Mouse (Mus musculus): ENCODE measurements around the gene Clk2. TPM values are rescaled to one million over a fixed set of nuclear protein-coding genes. Genes with fewer than 3 reads are reported as not detected.
A peak's percentile ranks its signal among the peaks of the same experiment; 100 is the strongest.
"Not testable (repeated sequence)": the region's sequence is repeated elsewhere in the genome, so short reads cannot be mapped to it uniquely, and the experiment has no call there.

Clk2 gene
- polyA plus RNA-seq, 1 experiment from 2014 or later: 10.2 TPM

GRCm38 (mm10) chr3:89213803-89214530 lies 49.4 kb downstream of the Clk2 start:
- Histone ChIP-seq H3K4me2 (replicated peaks; ENCODE audit: low read depth) (peak overlapping the region; percentile 80), H3K9ac (ENCODE audit: low read length) (peak overlapping the region; percentile 78), H3K27ac (replicated peaks) (peak overlapping the region; percentile 98), H3K9me3 (ENCODE audit: control insufficient read depth, low read length) (no peaks in the 10 kb centered on the region), H3K36me3 (ENCODE audit: control insufficient read depth, insufficient read depth, low read length) (peaks cover 8% of the 10 kb centered on the region; the same call in 1 of the 2 replicates), H3K4me1 (replicated peaks; ENCODE audit: control insufficient read depth, insufficient read depth) (peaks cover 4% of the 10 kb centered on the region; the same call in 1 of the 2 replicates), H3K4me3 (ENCODE audit: low read depth, low read length) (peak overlapping the region; percentile 74), H3K27me3 (ENCODE audit: control insufficient read depth, insufficient read depth, low read length) (no peaks in the 10 kb centered on the region)
- DNase-seq (ENCODE audit: low spot score) (peak; percentile 93), ATAC-seq (ENCODE audit: low FRiP score, low TSS enrichment) (peak; percentile 91)
- under 1% methylated on average over 66 of the region's 69 CpGs for WGBS
- TF ChIP-seq EP300 (optimal IDR thresholded peaks at IDR 0.05): no peak
- TF ChIP-seq CTCF (IDR thresholded peaks at IDR 0.05; ENCODE audit: low read depth): peak; percentile 2; the same call in 1 of the 2 replicates

- 0 out of 2 replicates have a peak, but pooled peaks cover 4% of the 10 kb centered on the region for H3K36me3 ChIP-seq (ENCODE audit: control insufficient read depth, insufficient read depth, low read length)
- H3K4me2 ChIP-seq (replicated peaks; ENCODE audit: low read depth): peak within 1 kb of the TSS; percentile 80
- DNase-seq (ENCODE audit: low spot score) (peak; percentile 32), ATAC-seq (ENCODE audit: low FRiP score, low TSS enrichment) (no peak)
- peak within 1 kb of the TSS; percentile 78 for H3K9ac ChIP-seq (ENCODE audit: low read length)
- no peaks in the 10 kb centered on the region for H3K9me3 ChIP-seq (ENCODE audit: control insufficient read depth, low read length)
- H3K27me3 ChIP-seq (ENCODE audit: control insufficient read depth, insufficient read depth, low read length): no peaks in the 10 kb centered on the region
- H3K4me1 ChIP-seq (replicated peaks; ENCODE audit: control insufficient read depth, insufficient read depth): peaks cover 4% of the 10 kb centered on the region; the same call in 1 of the 2 replicates
- no peak for TF ChIP-seq CTCF (IDR thresholded peaks at IDR 0.05; ENCODE audit: low read depth)
- no peak for TF ChIP-seq EP300 (optimal IDR thresholded peaks at IDR 0.05)
- peak within 1 kb of the TSS; percentile 98 for H3K27ac ChIP-seq (replicated peaks)
- peak within 1 kb of the TSS; percentile 74 for H3K4me3 ChIP-seq (ENCODE audit: low read depth, low read length)
- WGBS: 3% methylated on average over 19 of the region's 19 CpGs
These were observed 50.3 kb downstream of the Clk2 start, which contains the start of gene Thbs3 for GRCm38 (mm10) chr3:89214681-89215411. Gene Thbs3, plus strand, starts transcription at chr3:89215180.

GRCm38 (mm10) chr3:89215853-89216252 lies 51.3 kb downstream of the Clk2 start:
- WGBS: under 1% methylated on average over 6 of the region's 6 CpGs
- peaks cover 4% of the 10 kb centered on the region; the same call in 1 of the 2 replicates for H3K4me1 ChIP-seq (replicated peaks; ENCODE audit: control insufficient read depth, insufficient read depth)
- DNase-seq (ENCODE audit: low spot score): peak; percentile 86
- peak; percentile 15 for ATAC-seq (ENCODE audit: low FRiP score, low TSS enrichment)
- peak overlapping the region; percentile 74 for H3K4me3 ChIP-seq (ENCODE audit: low read depth, low read length)
- H3K27ac ChIP-seq (replicated peaks): no peak overlapping the region; the same call in 1 of the 2 replicates
- TF ChIP-seq CTCF (IDR thresholded peaks at IDR 0.05; ENCODE audit: low read depth) (peak; percentile 97), EP300 (optimal IDR thresholded peaks at IDR 0.05) (no peak)
- no peaks in the 10 kb centered on the region for H3K27me3 ChIP-seq (ENCODE audit: control insufficient read depth, insufficient read depth, low read length)
- peak overlapping the region; percentile 38 for H3K9ac ChIP-seq (ENCODE audit: low read length)
- peak overlapping the region; percentile 80 for H3K4me2 ChIP-seq (replicated peaks; ENCODE audit: low read depth)
- H3K36me3 ChIP-seq (ENCODE audit: control insufficient read depth, insufficient read depth, low read length): no peaks in the 10 kb centered on the region
- no peaks in the 10 kb centered on the region for H3K9me3 ChIP-seq (ENCODE audit: control insufficient read depth, low read length)

GRCm38 (mm10) chr3:89216407-89216806 lies 51.8 kb downstream of the Clk2 start:
- H3K4me1 ChIP-seq (replicated peaks; ENCODE audit: control insufficient read depth, insufficient read depth); H3K27me3 ChIP-seq (ENCODE audit: control insufficient read depth, insufficient read depth, low read length): not testable (repeated sequence)
- 74% methylated on average over 7 of the region's 7 CpGs for WGBS

GRCm38 (mm10) chr3:89218271-89218670 lies 53.7 kb downstream of the Clk2 start:
- Histone ChIP-seq H3K4me1 (replicated peaks; ENCODE audit: control insufficient read depth, insufficient read depth) (no peaks in the 10 kb centered on the region; the same call in 1 of the 2 replicates), H3K9me3 (ENCODE audit: control insufficient read depth, low read length) (no peaks in the 10 kb centered on the region), H3K27me3 (ENCODE audit: control insufficient read depth, insufficient read depth, low read length) (no peaks in the 10 kb centered on the region), H3K9ac (ENCODE audit: low read length) (no peak overlapping the region), H3K4me3 (ENCODE audit: low read depth, low read length) (no peak overlapping the region), H3K36me3 (ENCODE audit: control insufficient read depth, insufficient read depth, low read length) (no peaks in the 10 kb centered on the region; the same call in 1 of the 2 replicates), H3K4me2 (replicated peaks; ENCODE audit: low read depth) (no peak overlapping the region), H3K27ac (replicated peaks) (no peak overlapping the region)
- TF ChIP-seq EP300 (optimal IDR thresholded peaks at IDR 0.05): no peak
- no peak for TF ChIP-seq CTCF (IDR thresholded peaks at IDR 0.05; ENCODE audit: low read depth)
- no peak for DNase-seq (ENCODE audit: low spot score)
- no peak for ATAC-seq (ENCODE audit: low FRiP score, low TSS enrichment)
- WGBS: 82% methylated on average over 1 of the region's 1 CpGs

More at GRCm38 (mm10) chr3:89216407-89216806, 51.8 kb downstream of the Clk2 start:
- H3K4me2 ChIP-seq (replicated peaks; ENCODE audit: low read depth); DNase-seq (ENCODE audit: low spot score); H3K36me3 ChIP-seq (ENCODE audit: control insufficient read depth, insufficient read depth, low read length); H3K9ac ChIP-seq (ENCODE audit: low read length); ATAC-seq (ENCODE audit: low FRiP score, low TSS enrichment); H3K4me3 ChIP-seq (ENCODE audit: low read depth, low read length); H3K27ac ChIP-seq (replicated peaks); H3K9me3 ChIP-seq (ENCODE audit: control insufficient read depth, low read length): not testable (repeated sequence)
